Mouse (Mus musculus): Measurements from ENCODE around the gene Cpd.

Cpd gene

GRCm38 (mm10) chr11:76791331-76791730 lies 55.5 kb downstream of the Cpd start:
- DNase-seq (ENCODE audit: low spot score in 2 of 2), result no peak

GRCm38 (mm10) chr11:76789252-76789651 lies 57.6 kb downstream of the Cpd start:
- no peak for DNase-seq (ENCODE audit: low spot score in 2 of 2)

GRCm38 (mm10) chr11:76775533-76775932 lies 71.3 kb downstream of the Cpd start:
- DNase-seq (ENCODE audit: low spot score in 2 of 2), result no peak

GRCm38 (mm10) chr11:76773811-76774210 lies 73.0 kb downstream of the Cpd start:
- DNase-seq (ENCODE audit: low spot score in 2 of 2), result no peak

- no peak for DNase-seq (ENCODE audit: low spot score in 2 of 2)
Observed at GRCm38 (mm10) chr11:76770566-76770965, 76.3 kb downstream of the Cpd start.

- no peak for DNase-seq (ENCODE audit: low spot score in 2 of 2)
Observed at GRCm38 (mm10) chr11:76763741-76764122, 83.1 kb downstream of the Cpd start.

- DNase-seq (ENCODE audit: low spot score in 2 of 2), result peak; percentile 86 to 90
Observed at GRCm38 (mm10) chr11:76763053-76763740, 83.6 kb downstream of the Cpd start, which contains the start of gene Gosr1. Gosr1 (minus strand) TSS chr11:76763579.

- DNase-seq (ENCODE audit: low spot score in 2 of 2), result no peak
Observed at GRCm38 (mm10) chr11:76752276-76752675, 94.5 kb downstream of the Cpd start.

GRCm38 (mm10) chr11:76748819-76749218 lies 98.0 kb downstream of the Cpd start:
- DNase-seq (ENCODE audit: low spot score in 2 of 2), result no peak

GRCm38 (mm10) chr11:76745921-76746320 lies 100.9 kb downstream of the Cpd start:
- DNase-seq (ENCODE audit: low spot score in 2 of 2), result no peak

GRCm38 (mm10) chr11:76744550-76744949 lies 102.3 kb downstream of the Cpd start:
- peak; percentile 12 to 53 for DNase-seq (ENCODE audit: low spot score in 2 of 2)

- no peak for DNase-seq (ENCODE audit: low spot score in 2 of 2)
Observed at GRCm38 (mm10) chr11:76742511-76742910, 104.3 kb downstream of the Cpd start.

- no peak for DNase-seq (ENCODE audit: low spot score in 2 of 2)
Observed at GRCm38 (mm10) chr11:76739125-76739524, 107.7 kb downstream of the Cpd start.

GRCm38 (mm10) chr11:76735753-76736324 lies 111.0 kb downstream of the Cpd start:
- DNase-seq (ENCODE audit: low spot score in 2 of 2), result no peak

GRCm38 (mm10) chr11:76734560-76734959 lies 112.3 kb downstream of the Cpd start:
- DNase-seq (ENCODE audit: low spot score in 2 of 2), result no peak

GRCm38 (mm10) chr11:76730650-76731049 lies 116.2 kb downstream of the Cpd start:
- DNase-seq (ENCODE audit: low spot score in 2 of 2), result no peak
